Mouse (Mus musculus) spleen, postnatal 4 days (tissue): ENCODE results near the gene Foxd2.

Experiments
- DNase-seq, 2 experiments: peaks; one replicate each; pipeline ENCODE4 v3.0.0; 2022; ENCODE audit warnings: low spot score in 2 of 2

Gene Foxd2

DNA sequence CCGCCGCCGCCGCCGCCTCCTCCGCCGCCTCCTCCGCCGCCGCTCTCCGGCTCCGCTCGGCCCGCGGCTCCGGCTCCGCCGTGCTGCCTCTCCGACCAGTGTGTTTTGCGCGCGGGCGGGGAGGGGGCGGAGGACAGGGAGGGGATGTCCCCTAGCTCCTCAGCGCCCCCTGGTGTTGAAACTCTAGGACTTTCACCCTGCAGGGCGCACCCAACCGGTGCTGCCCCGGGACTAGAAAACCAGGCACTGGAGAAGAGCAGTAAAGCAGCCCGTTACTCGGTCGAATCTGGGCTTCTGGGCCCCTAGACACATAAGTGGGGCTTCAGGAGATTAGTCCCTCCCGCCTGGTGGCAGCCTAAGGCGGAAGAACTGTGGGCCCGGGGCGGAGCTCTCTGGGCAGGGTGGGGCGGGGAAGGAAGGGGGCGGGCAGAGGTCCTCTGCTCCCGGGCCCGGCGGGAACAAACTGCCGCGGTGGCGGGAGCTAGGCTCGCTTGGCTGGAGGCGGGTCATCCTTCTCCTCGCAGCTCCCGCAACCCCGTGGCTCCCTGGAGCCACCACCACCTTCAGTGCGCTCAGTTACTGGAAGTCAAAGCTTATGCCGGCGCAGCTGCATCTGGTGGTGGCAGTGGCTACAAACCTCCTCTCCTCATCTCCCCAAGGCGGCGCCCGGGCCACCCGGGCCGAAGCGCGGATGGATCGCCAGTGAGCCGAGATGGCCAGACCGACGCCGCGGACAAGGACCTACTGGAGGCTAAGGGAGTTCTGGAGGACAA is at the start of gene Foxd2:
Gene Foxd2, minus strand, starts transcription at position 45 of the 773 bp plus-strand sequence.
- peak; percentile 83 to 96 for DNase-seq

DNA sequence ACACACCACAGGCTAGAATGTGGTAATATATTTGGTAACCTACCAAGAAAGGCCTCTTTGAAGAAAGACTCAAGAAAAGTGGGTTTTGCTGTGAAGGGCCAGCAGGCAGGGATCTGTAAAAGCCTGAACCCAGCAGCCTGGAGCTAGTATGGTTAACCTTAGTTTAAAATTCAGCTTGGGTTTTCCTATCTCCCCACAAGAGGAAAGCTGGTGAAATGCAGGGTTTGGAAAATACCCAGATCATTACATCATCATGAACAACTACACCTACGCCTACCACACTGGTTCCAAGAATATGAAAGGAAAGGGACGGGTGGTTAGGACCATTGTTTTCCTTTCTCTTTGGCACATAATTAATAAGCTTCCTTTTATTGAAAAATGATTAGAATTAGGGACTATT is 49.6 kb upstream of the Foxd2 start:
- DNase-seq = no peak

GRCm38 (mm10) chr4:114957403-114957802 is 48.7 kb upstream of the Foxd2 start:
- DNase-seq = no peak

DNA sequence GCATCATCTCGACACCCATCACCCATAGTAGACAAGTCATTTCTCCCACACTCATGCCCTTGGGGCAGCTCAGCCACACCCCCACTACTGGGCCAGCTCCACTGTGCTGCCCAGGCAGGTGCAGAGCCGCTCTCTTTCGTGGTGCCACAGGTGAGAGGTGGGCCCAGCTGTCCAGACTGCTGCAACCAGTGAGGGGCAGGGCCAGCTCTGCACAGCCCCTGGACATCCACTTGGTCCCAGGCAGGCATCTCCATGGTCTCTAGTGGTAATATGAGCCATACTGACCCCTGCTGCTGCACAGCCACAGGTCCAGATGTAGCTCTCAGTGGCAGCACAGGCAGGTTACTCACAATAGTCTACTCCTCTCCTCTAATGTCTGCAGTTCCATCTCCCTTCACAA is 44.5 kb upstream of the Foxd2 start:
- peak in 1 of 2 experiments; percentile 55 for DNase-seq

- DNase-seq = no peak
These were observed 39.3 kb upstream of the Foxd2 start for GRCm38 (mm10) chr4:114947852-114948481.

DNA sequence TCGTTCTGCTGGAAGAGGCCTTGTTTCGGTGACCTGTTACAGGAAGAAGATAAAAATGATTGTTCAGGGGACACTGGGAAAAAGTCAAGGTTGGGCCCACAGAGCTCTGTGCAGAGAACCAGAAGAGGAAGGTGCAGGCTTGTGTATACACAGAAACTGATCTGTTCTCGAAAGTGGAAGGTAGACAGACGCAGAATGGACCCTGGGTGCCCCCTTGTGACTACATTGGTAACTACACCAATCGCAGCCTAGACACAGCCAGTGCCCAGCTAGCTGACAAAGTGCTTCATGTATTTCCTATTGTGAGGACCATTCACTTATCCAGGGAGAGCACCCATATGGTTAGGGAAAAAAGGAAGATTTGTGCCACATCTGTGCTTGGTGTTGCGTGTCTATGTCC is 38.7 kb upstream of the Foxd2 start:
- DNase-seq = peak; percentile 63 to 84

- DNase-seq = no peak
These were observed 37.7 kb upstream of the Foxd2 start for GRCm38 (mm10) chr4:114946416-114946815.

DNA sequence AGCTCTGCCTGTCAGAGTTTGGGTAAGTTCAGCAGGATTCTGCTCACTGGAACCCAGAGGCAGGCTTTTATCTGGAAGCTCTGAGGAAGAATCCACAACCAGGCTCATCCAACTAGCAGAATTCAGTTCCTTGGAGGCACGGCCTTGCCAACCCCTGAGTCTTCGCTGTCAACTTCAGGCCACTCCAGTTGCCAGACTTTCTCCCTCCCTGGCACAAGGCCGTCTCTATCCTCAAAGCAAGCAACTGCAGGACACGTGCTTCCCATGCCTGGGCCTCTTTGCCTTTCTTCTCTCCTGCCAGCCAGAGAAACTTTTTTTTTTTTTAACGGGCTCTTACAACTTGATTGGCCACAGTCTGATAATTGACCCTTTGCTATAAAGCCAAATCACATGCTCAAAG is 36.3 kb upstream of the Foxd2 start:
- DNase-seq = peak in 1 of 2 experiments; percentile 47

DNA sequence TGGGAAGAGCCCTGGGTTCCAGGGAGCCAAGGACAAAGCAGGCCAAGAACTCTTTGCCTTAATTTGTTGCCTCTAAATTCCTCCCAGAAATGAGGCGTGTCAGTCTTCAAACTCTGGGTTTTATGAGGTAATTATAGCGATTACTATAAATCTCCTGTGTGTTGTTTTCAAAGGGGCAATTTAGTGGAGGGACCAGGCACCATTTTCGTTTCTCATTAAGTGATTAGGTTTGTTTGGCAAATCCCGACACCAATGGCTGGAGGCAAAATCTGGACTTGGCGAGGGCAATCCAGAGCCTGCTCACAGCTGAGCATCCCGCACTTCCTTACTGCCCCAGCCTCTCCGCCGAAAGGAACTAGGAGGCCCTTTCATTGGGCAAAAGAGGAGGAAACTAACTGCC is 33.9 kb upstream of the Foxd2 start:
- no peak for DNase-seq

DNA sequence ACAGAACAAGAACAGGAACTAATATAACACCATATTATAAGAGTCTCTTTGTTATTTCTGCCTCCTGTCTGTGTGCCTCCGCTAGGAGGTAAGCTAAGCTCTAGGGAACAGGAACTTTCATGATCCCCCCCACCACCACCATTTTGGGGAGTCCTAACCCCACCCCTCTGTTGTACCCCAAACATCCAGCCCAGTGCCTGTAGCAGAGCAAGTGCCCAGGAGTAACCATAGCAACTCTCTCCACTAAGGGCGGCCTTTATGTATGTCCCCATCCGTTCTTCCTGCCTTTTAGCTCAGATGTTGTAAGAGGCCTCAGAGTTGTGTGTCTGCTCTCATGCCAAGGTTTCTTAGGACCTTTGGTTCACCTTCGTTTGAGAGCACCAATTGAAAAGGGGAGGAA is 33.4 kb upstream of the Foxd2 start:
- DNase-seq = no peak

GRCm38 (mm10) chr4:114941311-114941710 is 32.6 kb upstream of the Foxd2 start:
- DNase-seq = no peak

GRCm38 (mm10) chr4:114938248-114938647 is 29.6 kb upstream of the Foxd2 start:
- no peak for DNase-seq

GRCm38 (mm10) chr4:114937459-114938047 is 28.9 kb upstream of the Foxd2 start:
- no peak for DNase-seq

DNA sequence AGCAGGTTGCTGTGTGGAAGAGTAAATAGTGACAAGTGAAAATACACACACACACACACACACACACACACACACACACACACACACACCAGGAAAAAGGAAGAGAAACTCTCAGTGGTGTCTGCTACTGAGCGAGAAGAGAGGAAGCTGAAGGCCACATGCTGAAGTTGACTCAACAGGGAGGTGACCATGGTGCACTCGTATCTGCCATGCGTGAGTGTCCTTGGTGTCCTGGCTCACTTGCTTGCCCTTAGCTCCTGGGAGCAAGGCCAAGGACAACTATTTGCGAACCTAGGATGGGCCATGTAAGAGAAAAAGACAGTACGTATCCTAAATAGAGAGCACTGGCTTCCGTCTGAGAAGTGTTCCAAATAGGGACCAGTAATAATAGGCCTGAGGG is 25.5 kb upstream of the Foxd2 start:
- DNase-seq = no peak

DNA sequence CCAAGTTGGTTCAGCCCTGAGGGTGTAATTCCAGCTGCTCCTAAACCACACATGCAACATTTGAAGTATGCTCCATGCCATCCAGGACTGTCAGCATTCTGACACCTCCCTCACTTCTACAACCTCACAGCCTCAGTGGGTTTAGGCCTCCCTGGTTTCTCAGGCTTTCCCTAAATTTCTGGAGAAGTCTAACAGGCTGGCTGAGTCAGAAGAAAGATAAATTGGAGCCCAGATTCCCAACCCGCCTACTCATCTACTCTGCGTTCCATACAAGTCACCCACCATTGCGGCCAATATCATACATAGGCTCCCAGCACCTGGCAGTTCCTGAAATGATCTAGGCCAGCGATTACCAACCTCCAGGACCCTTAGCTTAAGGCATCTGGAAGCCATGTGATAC is 24.1 kb upstream of the Foxd2 start:
- no peak for DNase-seq

GRCm38 (mm10) chr4:114929155-114929554 is 20.5 kb upstream of the Foxd2 start:
- no peak for DNase-seq

DNA sequence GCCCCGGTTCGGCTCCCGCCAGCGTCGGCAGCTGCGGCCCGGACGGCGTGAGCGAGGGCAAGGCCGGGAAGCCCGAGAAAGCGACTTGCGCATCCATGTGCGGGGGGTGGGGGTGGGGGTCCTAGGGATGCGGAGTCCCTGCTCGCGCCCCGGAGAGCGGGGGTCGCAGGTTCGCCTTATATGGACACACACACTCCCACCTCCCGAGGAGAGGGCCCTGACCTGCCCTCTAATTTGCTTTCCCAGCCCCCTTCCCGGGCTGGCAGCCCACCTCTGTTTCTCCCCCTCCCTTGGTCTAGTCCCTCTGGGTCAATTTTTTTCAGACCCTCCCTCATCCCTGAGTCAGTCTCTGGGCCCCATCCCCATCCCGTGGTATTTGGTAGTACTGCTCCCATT is 17.2 kb upstream of the Foxd2 start, which contains the start of gene Foxe3:
Gene Foxe3, minus strand, starts transcription at position 97 of the 396 bp plus-strand sequence.
- DNase-seq = no peak

DNA sequence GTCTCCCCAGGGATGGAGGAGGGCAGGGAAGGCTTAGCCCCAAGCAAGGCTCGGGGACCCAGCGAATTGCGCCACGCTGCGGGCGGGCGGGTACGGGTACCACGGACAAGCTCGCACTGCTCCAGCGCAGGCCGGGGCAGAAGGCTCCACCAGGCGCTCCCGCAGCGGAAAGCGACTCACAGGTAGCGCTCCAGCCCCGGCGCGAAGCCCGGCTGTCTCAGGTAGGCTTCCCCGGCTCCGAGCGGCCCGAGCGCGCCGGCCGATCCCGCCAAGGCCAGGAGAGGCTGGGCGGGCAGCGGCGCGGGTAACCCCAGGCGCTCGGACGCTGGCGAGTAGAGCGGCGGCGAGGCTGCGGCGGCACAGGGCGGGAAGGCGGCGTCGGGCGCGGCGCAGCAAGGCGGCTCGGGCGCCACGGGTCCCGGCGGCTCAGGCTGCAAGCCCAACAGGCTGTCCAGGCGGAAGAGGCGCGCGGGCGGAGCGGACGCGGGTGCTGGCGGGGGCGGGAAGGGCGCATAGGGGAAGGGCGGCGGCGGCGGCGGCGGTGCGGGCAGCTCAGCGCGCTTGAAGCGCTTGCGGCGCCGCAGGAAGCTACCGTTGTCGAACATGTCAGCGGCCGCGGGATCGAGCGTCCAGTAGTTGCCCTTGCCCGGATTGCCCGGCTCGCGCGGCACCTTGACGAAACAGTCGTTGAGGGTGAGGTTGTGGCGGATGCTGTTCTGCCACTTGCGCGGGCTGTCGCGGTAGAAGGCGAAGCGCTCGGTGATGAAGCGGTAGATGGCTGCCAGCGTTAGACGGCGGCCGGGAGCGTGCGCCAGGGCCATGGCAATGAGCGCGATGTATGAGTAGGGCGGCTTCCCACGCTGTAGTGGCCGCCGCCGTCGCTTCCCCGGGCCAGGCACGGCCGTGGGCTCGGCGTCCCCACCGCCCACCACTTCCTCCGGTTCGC is 16.6 kb upstream of the Foxd2 start:
- DNase-seq = no peak

DNA sequence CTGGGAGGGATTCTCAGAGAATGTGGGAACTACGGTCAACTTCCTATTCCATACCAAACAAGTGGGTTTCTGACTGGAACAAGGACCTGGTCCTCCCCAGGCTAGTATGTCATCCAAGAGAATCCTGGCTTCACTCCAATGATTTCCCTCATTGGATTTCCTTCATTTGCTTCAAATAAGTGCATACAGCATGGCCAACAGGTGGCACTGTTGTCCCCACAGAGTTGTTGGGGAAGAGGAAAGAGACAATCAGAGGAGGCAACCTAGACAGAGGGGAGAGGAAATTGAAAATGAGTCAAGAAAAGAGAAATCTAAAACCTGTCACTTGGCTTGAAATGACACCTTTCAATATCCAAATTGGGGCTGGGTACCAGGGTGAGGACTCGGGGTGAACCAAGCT is 8.4 kb upstream of the Foxd2 start:
- no peak for DNase-seq

DNA sequence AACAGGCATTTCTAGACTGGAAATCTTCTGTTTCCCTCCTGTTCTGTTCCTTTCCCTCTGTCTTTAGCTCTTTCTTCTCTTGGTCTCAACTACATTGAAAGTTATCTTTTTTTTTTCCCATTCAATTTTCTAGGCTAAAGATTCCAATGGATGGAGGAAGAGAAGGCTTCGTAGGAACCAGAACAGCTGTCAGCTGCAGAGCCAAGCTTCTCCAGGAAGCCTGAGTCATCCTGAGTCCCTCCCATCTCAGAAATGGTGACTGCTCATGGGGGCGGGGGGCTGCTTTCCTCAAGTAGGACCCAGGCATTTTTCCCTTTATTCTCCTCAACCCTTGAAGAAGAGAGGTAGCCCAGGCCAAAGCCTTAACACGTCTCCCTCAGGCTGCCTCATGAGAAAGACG is 7.4 kb upstream of the Foxd2 start:
- no peak for DNase-seq

DNA sequence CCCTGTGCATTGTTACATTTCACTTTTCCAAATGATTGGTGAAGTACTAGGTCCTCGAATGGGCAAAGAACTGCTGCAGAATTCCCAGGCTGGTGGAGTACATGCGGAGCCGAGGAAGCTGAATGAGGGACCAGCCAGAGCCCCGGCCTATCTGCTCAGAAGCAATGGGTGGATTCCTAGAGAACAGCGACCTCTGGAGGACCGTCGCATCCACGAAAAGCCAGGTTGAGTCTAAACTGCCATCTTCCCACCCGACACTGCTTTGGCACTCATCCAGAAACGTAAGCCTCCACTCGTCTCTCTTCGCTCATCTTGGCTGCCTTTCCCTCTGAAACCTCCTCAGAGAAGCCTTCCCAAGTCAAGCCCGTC is 4.9 kb upstream of the Foxd2 start:
- DNase-seq = peak; percentile 36 to 71
